Mouse (Mus musculus) ES-Bruce4 (cell line): Measurements from ENCODE around the gene Slc37a2.

ENCODE experiments used
- CTCF ChIP-seq: IDR thresholded peaks from one replicate; pipeline ENCODE4 v1.8.1; 2011; ENCODE audit warnings: low read depth, low read length
- POLR2A ChIP-seq: IDR thresholded peaks from one replicate; pipeline ENCODE4 v1.8.1; 2011; ENCODE audit warnings: low read length; ENCODE audit not compliant: insufficient read depth

DNA sequence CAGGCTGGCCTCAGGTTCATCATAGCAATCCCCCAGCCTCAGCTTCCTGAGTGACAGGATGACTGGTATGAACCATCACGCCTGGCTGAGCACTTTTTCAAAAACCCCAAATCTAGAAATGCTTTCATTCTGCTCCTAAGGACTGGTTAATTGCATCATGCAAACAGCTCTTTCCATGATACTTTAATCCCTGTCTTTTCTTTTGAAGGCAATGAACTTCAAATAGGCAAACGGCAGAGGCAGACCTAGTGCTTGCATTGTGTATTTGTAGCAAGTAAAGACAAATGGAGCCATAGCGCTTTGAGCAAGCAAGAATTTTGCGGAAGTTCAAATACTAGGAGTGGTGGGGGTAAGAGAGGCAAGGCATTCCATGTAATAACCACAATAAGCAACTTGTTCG, 73.9 kb downstream of the Slc37a2 start:
- TF ChIP-seq CTCF (no peak), POLR2A (no peak)
